Mouse (Mus musculus) liver, postnatal 0 days (tissue): ENCODE measurements at regions not wholly inside any gene's neighbourhood (a gene's known extent, or its start where the extent isn't known, plus 50 kb on each side); places are given as distances from the start of the nearest gene placed in this dataset.

Experiments
- CTCF ChIP-seq: sonication (generic); IDR thresholded peaks from 2 replicates; pipeline ENCODE4 v1.5.1; 2016; ENCODE audit warnings: antibody characterized with exemption, low read depth
- EP300 ChIP-seq: IDR thresholded peaks from 2 replicates; pipeline ENCODE4 v1.6.1; 2016; ENCODE audit warnings: antibody characterized with exemption, low read depth, mild to moderate bottlenecking

DNA sequence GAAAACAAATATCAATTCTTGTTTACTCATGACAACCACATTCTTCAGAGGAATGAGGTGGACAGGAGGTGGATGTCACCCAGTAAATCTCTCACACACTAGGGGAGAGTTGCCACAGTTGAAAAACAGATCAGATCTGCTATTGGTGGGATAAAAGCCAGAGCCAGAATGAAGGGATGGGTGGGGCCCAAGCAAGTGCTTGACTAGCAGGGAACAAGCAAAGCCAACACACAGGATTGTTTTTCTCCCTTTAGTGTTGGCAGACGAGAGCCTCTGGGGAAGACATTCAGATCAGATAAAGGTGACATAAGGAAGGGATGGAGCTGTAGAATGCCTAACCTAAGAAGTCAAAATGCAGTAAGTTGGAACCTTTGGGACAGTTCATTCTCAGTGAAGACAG lies 153.5 kb upstream of the Usp24 start:
- TF ChIP-seq EP300 (no peak), CTCF (no peak)
